Mouse (Mus musculus) skeletal muscle tissue, adult 2 months (tissue): Measurements from ENCODE around the gene Nxpe4.
"Not testable (repeated sequence)": the region's sequence is repeated elsewhere in the genome, so short reads cannot be mapped to it uniquely, and the experiment has no call there.

Source experiments
- DNase-seq: peaks from one replicate; pipeline ENCODE4 v3.0.0-alpha.2; 2012; ENCODE audit warnings: low read depth, low spot score

Nxpe4 gene

GRCm38 (mm10) chr9:48407549-48408327 lies 245.9 kb downstream of the Nxpe4 start:
- no peak for DNase-seq

- no peak for DNase-seq
These were observed 248.6 kb downstream of the Nxpe4 start for GRCm38 (mm10) chr9:48410217-48411035.

- DNase-seq: no peak
These were observed 251.8 kb downstream of the Nxpe4 start for GRCm38 (mm10) chr9:48413591-48413990.

- DNase-seq: not testable (repeated sequence)
These were observed 255.5 kb downstream of the Nxpe4 start for GRCm38 (mm10) chr9:48417366-48417765.

- DNase-seq: no peak
These were observed 256.2 kb downstream of the Nxpe4 start for GRCm38 (mm10) chr9:48417994-48418393.

GRCm38 (mm10) chr9:48418397-48418796 lies 256.6 kb downstream of the Nxpe4 start:
- no peak for DNase-seq

GRCm38 (mm10) chr9:48418829-48419228 lies 257.0 kb downstream of the Nxpe4 start:
- DNase-seq: no peak

GRCm38 (mm10) chr9:48420437-48420836 lies 258.6 kb downstream of the Nxpe4 start:
- no peak for DNase-seq

- no peak for DNase-seq
These were observed 259.2 kb downstream of the Nxpe4 start for GRCm38 (mm10) chr9:48421029-48421428.

GRCm38 (mm10) chr9:48421561-48421960 lies 259.7 kb downstream of the Nxpe4 start:
- no peak for DNase-seq

GRCm38 (mm10) chr9:48422382-48422781 lies 260.6 kb downstream of the Nxpe4 start:
- no peak for DNase-seq

- DNase-seq: no peak
These were observed 261.4 kb downstream of the Nxpe4 start for GRCm38 (mm10) chr9:48423256-48423655.

- no peak for DNase-seq
These were observed 265.4 kb downstream of the Nxpe4 start for GRCm38 (mm10) chr9:48427176-48427575.

- no peak for DNase-seq
These were observed 270.6 kb downstream of the Nxpe4 start for GRCm38 (mm10) chr9:48432449-48432848.

GRCm38 (mm10) chr9:48443873-48444272 lies 282.1 kb downstream of the Nxpe4 start:
- DNase-seq: no peak

- no peak for DNase-seq
These were observed 283.0 kb downstream of the Nxpe4 start for GRCm38 (mm10) chr9:48444821-48445220.

GRCm38 (mm10) chr9:48447783-48448209 lies 286.0 kb downstream of the Nxpe4 start:
- no peak for DNase-seq
